Mouse (Mus musculus) cerebellum, adult 11 months (tissue): ENCODE data around the gene Tcf3.

Experiments used
- DNase-seq: peaks from one replicate; pipeline ENCODE4 v3.0.0; 2022

Gene Tcf3

GRCm38 (mm10) chr10:80433513-80434232 is at the start of gene Tcf3:
TSS of gene Tcf3 (minus strand) at chr10:80433647.
- DNase-seq, result peak; percentile 94

GRCm38 (mm10) chr10:80481002-80481401 is 47.6 kb upstream of the Tcf3 start:
- DNase-seq, result no peak

GRCm38 (mm10) chr10:80478531-80478930 is 45.1 kb upstream of the Tcf3 start:
- no peak for DNase-seq

- DNase-seq, result peak; percentile 91
These were observed 42.0 kb upstream of the Tcf3 start for GRCm38 (mm10) chr10:80475290-80475959.

DNA sequence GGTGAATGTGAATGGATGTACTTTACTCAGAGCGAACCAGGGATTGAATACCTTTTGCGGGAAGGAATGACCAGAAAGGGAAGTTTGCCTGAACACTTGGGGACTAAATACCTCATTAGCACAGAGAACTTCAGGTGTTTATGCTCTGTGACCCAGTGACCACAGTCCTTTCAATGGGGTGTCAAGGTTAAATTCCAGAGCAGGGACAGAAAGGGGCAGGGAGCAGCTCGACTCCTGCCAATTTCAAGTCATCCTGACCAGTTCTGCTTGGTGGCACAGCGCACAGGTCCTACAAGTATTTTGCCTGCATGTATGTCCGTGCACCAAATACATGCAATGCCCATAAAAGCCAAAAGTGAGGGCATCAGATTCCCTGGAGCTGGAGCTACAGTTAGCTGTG is 31.6 kb upstream of the Tcf3 start:
- DNase-seq, result no peak

- no peak for DNase-seq
These were observed 31.1 kb upstream of the Tcf3 start for GRCm38 (mm10) chr10:80464381-80465035.

GRCm38 (mm10) chr10:80461346-80461745 is 27.9 kb upstream of the Tcf3 start:
- no peak for DNase-seq

DNA sequence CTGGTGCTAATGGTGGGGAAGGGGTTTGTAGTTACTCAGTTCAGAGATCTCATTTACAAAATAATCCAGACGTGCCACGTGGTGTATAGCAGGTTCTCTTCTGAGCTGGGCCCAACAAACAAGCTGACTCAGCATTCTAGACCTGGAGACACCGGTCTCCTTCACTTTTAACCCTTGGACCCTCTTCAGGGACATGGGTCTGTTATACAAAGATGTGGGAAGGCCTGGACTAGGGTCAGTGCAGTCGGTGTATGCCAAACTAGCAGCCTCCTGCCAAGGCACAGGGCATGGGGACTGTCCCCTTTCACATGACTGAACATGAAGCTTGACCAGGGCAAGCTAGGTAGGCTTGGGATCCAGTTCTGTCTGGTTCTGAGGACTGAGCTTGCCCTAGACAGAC is 26.9 kb upstream of the Tcf3 start:
- DNase-seq, result no peak

- no peak for DNase-seq
These were observed 26.2 kb upstream of the Tcf3 start for GRCm38 (mm10) chr10:80459671-80460070.

- DNase-seq, result no peak
These were observed 25.8 kb upstream of the Tcf3 start for GRCm38 (mm10) chr10:80459236-80459635.

GRCm38 (mm10) chr10:80455697-80456096 is 22.2 kb upstream of the Tcf3 start:
- DNase-seq, result no peak

GRCm38 (mm10) chr10:80454781-80455180 is 21.3 kb upstream of the Tcf3 start:
- DNase-seq, result no peak

GRCm38 (mm10) chr10:80453601-80454000 is 20.2 kb upstream of the Tcf3 start:
- no peak for DNase-seq

GRCm38 (mm10) chr10:80450599-80450998 is 17.2 kb upstream of the Tcf3 start:
- no peak for DNase-seq

GRCm38 (mm10) chr10:80445898-80446601 is 12.6 kb upstream of the Tcf3 start:
- DNase-seq, result peak; percentile 80

DNA sequence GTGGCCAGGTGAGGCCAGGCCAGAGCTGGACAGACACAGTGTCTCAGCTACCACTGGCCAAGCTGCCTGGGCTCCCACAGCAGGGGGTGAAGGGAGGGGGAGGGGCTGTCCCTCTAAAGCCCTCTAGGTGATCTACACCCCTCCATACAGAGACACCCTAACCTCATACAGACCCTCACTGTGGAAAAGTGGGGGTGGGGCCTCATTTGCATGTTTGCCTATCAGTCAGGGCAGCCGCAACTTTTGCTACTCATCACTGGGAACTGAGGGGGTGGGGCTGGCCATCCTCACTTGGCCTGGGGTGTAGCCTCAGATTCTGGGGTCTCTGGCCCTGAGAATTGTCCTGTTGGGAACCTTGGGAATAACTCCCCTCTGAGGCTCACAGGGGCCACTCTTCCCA is 11.6 kb upstream of the Tcf3 start:
- DNase-seq, result no peak

- no peak for DNase-seq
These were observed 11.0 kb upstream of the Tcf3 start for GRCm38 (mm10) chr10:80444339-80445045.

DNA sequence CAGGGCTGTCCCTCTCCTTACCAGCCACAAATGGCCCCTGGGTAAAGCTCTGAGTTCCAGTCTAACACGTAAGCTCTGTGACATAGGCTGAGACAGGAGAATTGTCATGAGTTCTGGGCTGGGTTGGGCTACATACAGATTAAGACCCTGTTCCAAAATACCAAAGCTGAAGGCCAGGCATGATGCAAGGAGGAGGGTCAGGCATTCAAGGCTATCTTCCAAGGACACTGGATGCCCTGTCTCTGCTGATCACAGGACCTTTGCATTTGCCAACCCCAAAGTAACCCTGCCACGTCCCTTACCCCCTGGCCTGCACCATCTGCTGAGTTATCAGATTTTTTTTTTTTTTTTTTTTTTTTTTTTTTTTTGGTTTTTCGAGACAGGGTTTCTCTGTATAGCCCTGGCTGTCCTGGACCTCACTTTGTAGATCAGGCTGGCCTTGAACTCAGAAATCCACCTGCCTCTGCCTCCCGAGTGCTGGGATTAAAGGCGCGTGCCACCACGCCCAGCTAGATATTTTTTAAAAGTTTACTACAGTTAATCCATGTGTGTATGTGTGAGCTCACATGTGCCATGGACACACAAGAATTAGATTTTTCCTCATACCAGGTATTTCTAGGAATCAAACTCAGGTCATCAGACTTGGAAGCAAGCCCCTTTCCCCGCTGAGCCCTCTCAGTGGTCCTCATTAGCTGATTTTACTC is 10.3 kb upstream of the Tcf3 start:
- no peak for DNase-seq

DNA sequence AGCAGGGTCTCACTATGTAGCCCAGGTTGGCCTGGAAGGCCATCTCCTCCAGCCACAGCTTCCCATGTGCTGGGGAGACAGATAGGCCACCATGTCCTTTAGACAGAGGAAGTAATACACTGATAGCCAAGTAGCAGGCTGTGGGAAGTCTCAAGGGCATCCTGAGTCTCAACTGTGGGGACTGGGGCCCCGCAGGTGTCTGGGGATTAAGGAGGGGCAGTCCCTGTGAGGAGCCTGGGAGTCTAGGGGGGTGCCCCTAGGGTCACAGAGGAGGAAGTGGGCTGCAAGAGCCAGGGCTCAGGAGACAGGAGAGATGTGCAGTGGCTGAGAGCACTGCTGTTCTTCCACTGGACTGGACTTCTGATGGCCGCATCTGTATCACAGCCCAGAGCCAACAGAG is 9.5 kb upstream of the Tcf3 start:
- no peak for DNase-seq

GRCm38 (mm10) chr10:80441598-80441997 is 8.2 kb upstream of the Tcf3 start:
- no peak for DNase-seq

- DNase-seq, result no peak
These were observed 6.6 kb upstream of the Tcf3 start for GRCm38 (mm10) chr10:80440031-80440430.

DNA sequence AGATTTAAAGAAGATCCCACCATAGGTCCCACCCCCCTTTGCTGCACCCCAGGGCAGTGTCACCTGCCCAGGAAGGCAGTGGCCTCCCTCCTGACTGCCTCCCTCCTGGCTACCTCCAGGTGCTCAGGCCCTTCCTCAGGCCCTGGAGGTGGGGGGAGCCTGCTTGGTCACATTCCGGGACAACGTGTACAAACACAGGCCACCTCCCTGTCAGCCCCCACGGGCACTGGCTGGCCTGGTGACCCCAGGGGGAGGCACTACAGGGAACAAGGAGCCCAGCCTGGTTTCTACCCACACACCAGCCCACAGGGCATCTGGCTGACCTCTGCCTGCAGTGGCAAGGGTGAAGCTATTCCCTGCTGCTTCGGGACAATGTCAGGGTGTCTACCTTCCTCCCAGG is 4.5 kb upstream of the Tcf3 start:
- no peak for DNase-seq
